Mouse (Mus musculus): ENCODE measurements around the gene Alcam. TPM values are rescaled to one million over a fixed set of nuclear protein-coding genes. Genes with fewer than 3 reads are reported as not detected.

Alcam gene
- polyA plus RNA-seq, 1 experiment = 1.6 TPM

DNA sequence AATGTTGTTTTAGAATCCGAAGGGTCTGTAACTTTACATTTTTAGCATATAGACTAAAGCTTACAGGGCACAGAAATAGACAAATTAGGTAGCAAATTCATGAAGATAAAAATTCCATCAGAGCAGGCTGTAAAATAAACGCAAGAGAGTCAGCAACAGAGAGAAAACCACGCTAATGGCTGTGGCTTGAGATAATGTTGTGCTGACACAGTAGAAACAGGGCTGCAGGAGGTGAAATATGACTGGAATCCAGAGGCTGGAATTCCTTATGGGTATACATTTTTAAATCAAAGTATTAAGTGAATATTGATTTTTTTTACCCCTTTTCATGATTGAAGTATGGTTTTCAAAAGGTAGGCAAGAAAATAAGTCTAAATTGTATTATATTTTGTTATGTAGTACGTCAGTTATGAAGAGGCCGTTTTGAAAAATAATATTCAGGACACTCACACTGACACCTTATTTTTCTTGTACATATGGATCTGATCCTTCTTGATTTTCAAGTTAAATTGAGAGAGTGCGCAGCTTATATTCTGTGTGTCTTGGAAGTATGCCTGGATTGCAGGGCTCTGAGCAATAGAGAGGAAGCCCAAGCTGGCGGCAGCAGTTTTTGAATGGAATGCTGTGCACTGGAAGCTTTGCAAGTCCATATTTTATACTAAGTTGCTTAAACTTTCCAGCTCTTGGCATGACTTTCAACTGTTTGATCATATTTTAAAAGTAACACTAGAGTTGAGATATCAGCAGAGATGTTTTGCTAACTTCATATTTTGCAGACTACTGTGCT lies 74.9 kb downstream of the Alcam start:
- TF ChIP-seq GATA1 (IDR thresholded peaks at IDR 0.05; ENCODE audit: borderline replicate concordance, low read length) (no peak), FLI1 (IDR thresholded peaks at IDR 0.05; ENCODE audit: low read length) (no peak)
- Histone ChIP-seq H3K4me1 (no peaks in the 10 kb centered on the region), H3K4me3 (replicated peaks) (no peak overlapping the region), H3K9me3 (no peaks in the 10 kb centered on the region), H3K36me3 (replicated peaks; ENCODE audit: low read length) (no peaks in the 10 kb centered on the region), H3K27me3 (replicated peaks) (no peaks in the 10 kb centered on the region)

- Histone ChIP-seq H3K9me3 (no peaks in the 10 kb centered on the region), H3K36me3 (replicated peaks; ENCODE audit: low read length) (no peaks in the 10 kb centered on the region), H3K27me3 (replicated peaks) (no peaks in the 10 kb centered on the region), H3K4me1 (no peaks in the 10 kb centered on the region), H3K4me3 (replicated peaks) (no peak overlapping the region)
- no peak for TF ChIP-seq FLI1 (IDR thresholded peaks at IDR 0.05; ENCODE audit: low read length)
- TF ChIP-seq GATA1 (IDR thresholded peaks at IDR 0.05; ENCODE audit: borderline replicate concordance, low read length) = no peak
Observed at GRCm38 (mm10) chr16:52376827-52377226, 77.0 kb downstream of the Alcam start.

- H3K4me1 ChIP-seq = no peaks in the 10 kb centered on the region
- no peak for TF ChIP-seq GATA1 (IDR thresholded peaks at IDR 0.05; ENCODE audit: borderline replicate concordance, low read length)
- TF ChIP-seq FLI1 (IDR thresholded peaks at IDR 0.05; ENCODE audit: low read length) = no peak
Observed at GRCm38 (mm10) chr16:52371956-52372355, 81.9 kb downstream of the Alcam start.

GRCm38 (mm10) chr16:52368521-52368920 lies 85.4 kb downstream of the Alcam start:
- no peaks in the 10 kb centered on the region for H3K4me1 ChIP-seq
- no peak overlapping the region for H3K4me3 ChIP-seq (replicated peaks)
- no peaks in the 10 kb centered on the region for H3K9me3 ChIP-seq
- H3K27me3 ChIP-seq (replicated peaks) = no peaks in the 10 kb centered on the region
- H3K36me3 ChIP-seq (replicated peaks; ENCODE audit: low read length) = no peaks in the 10 kb centered on the region
- no peak for TF ChIP-seq FLI1 (IDR thresholded peaks at IDR 0.05; ENCODE audit: low read length)
- no peak for TF ChIP-seq GATA1 (IDR thresholded peaks at IDR 0.05; ENCODE audit: borderline replicate concordance, low read length)

More at GRCm38 (mm10) chr16:52371956-52372355, 81.9 kb downstream of the Alcam start:
- Histone ChIP-seq H3K27me3 (replicated peaks) (no peaks in the 10 kb centered on the region), H3K9me3 (no peaks in the 10 kb centered on the region), H3K4me3 (replicated peaks) (no peak overlapping the region), H3K36me3 (replicated peaks; ENCODE audit: low read length) (no peaks in the 10 kb centered on the region)

GRCm38 (mm10) chr16:52366915-52367314 lies 87.0 kb downstream of the Alcam start:
- Histone ChIP-seq H3K27me3 (replicated peaks) (no peaks in the 10 kb centered on the region), H3K9me3 (no peaks in the 10 kb centered on the region), H3K4me3 (replicated peaks) (no peak overlapping the region), H3K4me1 (no peaks in the 10 kb centered on the region), H3K36me3 (replicated peaks; ENCODE audit: low read length) (no peaks in the 10 kb centered on the region)
- no peak for TF ChIP-seq GATA1 (IDR thresholded peaks at IDR 0.05; ENCODE audit: borderline replicate concordance, low read length)
- no peak for TF ChIP-seq FLI1 (IDR thresholded peaks at IDR 0.05; ENCODE audit: low read length)

DNA sequence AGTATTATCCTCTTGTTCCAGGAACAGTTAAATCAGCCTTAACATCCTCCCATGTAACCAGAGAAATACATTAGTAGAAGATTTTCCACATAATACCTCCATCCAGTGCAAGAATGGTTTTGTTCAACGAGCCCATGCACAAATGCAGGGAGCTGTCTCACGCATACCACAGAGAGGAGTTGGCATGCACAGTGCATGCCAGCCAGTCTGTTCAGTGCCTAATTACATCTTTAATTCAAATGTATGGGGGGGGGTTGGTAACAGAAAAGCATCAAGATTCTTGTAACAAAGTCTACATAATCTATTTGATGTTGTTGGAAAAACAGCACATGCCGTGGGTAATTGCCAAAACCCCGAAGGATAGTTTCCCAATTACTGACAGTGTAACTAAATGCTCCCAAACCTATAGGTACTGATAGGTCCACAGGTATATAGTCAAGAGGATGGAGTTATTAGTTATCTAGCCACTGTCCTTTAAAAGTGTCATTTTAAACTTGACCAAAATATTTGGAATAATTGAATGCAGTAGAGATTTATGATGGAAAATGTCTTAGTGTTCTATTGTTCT lies 89.8 kb downstream of the Alcam start:
- Histone ChIP-seq H3K4me1 (no peaks in the 10 kb centered on the region), H3K27me3 (replicated peaks) (no peaks in the 10 kb centered on the region), H3K9me3 (no peaks in the 10 kb centered on the region), H3K4me3 (replicated peaks) (no peak overlapping the region), H3K36me3 (replicated peaks; ENCODE audit: low read length) (no peaks in the 10 kb centered on the region)
- TF ChIP-seq GATA1 (IDR thresholded peaks at IDR 0.05; ENCODE audit: borderline replicate concordance, low read length) = no peak
- TF ChIP-seq FLI1 (IDR thresholded peaks at IDR 0.05; ENCODE audit: low read length) = no peak

DNA sequence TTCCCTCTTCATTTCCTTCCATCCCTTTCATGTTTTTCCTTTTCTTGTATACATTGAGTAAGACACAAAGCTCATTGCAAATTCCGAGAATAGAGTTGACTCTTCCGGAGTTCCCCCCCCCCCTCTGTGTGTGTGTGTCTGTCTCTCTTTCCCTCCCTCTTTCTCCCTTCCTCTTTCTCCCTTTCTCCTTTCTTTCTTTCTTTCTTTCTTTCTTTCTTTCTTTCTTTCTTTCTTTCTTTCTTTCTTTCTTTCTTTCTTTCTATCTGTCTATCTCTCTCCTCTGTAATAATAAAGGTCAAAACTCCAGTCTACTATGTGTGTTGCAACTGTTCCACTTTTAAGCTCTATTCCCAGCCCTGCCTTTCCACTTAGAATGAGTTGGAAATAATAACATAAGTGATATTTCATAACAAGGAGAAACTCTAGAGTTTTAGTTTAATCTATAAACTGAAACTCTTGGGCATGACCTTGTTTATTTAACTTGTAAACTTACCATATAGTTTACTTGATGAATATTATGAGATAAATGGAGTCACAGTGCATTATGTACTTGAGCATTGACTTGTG lies 110.3 kb downstream of the Alcam start:
- no peak overlapping the region for H3K4me3 ChIP-seq (replicated peaks)
- H3K36me3 ChIP-seq (replicated peaks; ENCODE audit: low read length) = no peaks in the 10 kb centered on the region
- TF ChIP-seq GATA1 (IDR thresholded peaks at IDR 0.05; ENCODE audit: borderline replicate concordance, low read length) (no peak), FLI1 (IDR thresholded peaks at IDR 0.05; ENCODE audit: low read length) (no peak)
- H3K27me3 ChIP-seq (replicated peaks) = no peaks in the 10 kb centered on the region
- H3K4me1 ChIP-seq = no peaks in the 10 kb centered on the region
- H3K9me3 ChIP-seq = no peaks in the 10 kb centered on the region

DNA sequence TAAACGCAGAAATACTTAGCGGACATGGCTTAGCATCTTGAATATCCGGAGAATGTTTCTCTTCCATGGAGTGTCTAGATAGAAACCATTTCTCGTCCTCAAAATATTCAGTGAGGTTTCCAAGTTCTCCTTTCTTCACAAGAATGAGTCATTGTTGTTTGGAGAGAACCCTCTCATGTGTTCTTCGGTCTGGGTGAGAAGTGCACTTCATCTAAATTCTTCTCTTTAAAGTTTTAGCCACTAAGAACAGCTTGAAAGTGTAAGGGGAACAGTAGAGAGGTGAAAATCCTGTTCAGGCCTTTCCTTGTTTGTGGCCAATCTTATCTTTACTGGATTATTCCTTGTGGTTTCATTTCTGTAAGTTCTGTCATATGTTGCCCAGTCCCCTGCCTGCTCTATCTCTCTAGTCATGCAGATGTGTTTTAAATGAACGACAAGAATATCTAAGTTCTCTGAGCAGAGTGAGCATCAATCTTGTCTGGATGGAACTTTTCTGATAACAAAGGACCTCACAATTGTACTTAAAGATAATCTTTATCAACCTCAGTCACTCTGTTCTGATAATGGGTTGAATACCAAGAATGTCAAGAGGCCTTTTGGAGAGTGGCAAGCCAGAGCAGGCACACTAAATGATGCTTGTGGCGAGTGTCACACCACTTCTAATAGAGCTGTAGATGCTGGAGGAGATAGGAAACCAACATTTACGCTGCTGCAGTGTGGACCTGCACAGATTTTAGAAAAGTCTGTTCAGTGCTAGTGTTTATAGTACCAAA lies 111.0 kb downstream of the Alcam start:
- H3K36me3 ChIP-seq (replicated peaks; ENCODE audit: low read length) = no peaks in the 10 kb centered on the region
- no peak for TF ChIP-seq GATA1 (IDR thresholded peaks at IDR 0.05; ENCODE audit: borderline replicate concordance, low read length)
- no peak for TF ChIP-seq FLI1 (IDR thresholded peaks at IDR 0.05; ENCODE audit: low read length)
- H3K4me3 ChIP-seq (replicated peaks) = no peak overlapping the region
- H3K27me3 ChIP-seq (replicated peaks) = no peaks in the 10 kb centered on the region
- H3K9me3 ChIP-seq = no peaks in the 10 kb centered on the region
- H3K4me1 ChIP-seq = no peaks in the 10 kb centered on the region

DNA sequence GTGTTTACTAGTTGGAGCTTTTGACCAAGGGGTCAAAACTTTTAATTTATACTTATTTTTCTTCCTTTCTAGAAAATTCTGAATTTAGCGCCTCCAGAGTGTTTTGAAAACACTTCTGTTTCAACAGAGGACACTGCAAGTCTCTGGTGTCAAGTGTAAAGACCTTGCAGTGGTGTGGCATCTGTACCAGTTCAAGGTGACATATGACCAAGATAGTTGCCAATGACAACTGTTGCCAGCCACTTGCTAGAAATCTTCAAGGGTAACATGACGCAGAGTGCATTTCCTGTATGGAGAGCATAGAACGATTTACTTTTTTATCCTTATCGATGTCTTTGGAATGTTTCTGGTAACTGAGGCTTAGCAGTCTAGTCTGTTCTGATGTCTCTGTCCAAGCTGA lies 119.8 kb downstream of the Alcam start:
- H3K27me3 ChIP-seq (replicated peaks) = no peaks in the 10 kb centered on the region
- H3K36me3 ChIP-seq (replicated peaks; ENCODE audit: low read length) = no peaks in the 10 kb centered on the region
- no peaks in the 10 kb centered on the region for H3K4me1 ChIP-seq
- no peaks in the 10 kb centered on the region for H3K9me3 ChIP-seq
- no peak overlapping the region for H3K4me3 ChIP-seq (replicated peaks)
- no peak for TF ChIP-seq FLI1 (IDR thresholded peaks at IDR 0.05; ENCODE audit: low read length)
- no peak for TF ChIP-seq GATA1 (IDR thresholded peaks at IDR 0.05; ENCODE audit: borderline replicate concordance, low read length)
